Mouse (Mus musculus) forebrain, embryonic 10.5 days (tissue): ENCODE results near the gene Memo1. TPM values are rescaled to one million over a fixed set of nuclear protein-coding genes. Genes with fewer than 3 reads are reported as not detected.
"Not testable (repeated sequence)": the region's sequence is repeated elsewhere in the genome, so short reads cannot be mapped to it uniquely, and the experiment has no call there.

Experiments used
- DNase-seq: peaks from one replicate; pipeline ENCODE4 v3.0.0-alpha.2; 2017; ENCODE audit warnings: low spot score; ENCODE audit errors: extremely low spot score
- H3K27ac ChIP-seq: fragments of 300-500 bp; sonication (generic); 2 replicates; pipeline ENCODE4 v1.5.1; 2016; ENCODE audit warnings: mild to moderate bottlenecking
- H3K27me3 ChIP-seq: fragments of 300-500 bp; sonication (generic); 2 replicates; pipeline ENCODE4 v1.6.1; 2016; ENCODE audit warnings: mild to moderate bottlenecking; ENCODE audit not compliant: poor library complexity, severe bottlenecking
- H3K36me3 ChIP-seq: fragments of 300-500 bp; sonication (generic); replicated peaks from 2 replicates; pipeline ENCODE4 v1.6.1; 2016; ENCODE audit warnings: mild to moderate bottlenecking, moderate library complexity
- H3K4me1 ChIP-seq: fragments of 300-500 bp; sonication (generic); 2 replicates; pipeline ENCODE4 v1.6.1; 2016
- H3K4me3 ChIP-seq: fragments of 300-500 bp; sonication (generic); 2 replicates; pipeline ENCODE4 v1.5.1; 2016; ENCODE audit warnings: mild to moderate bottlenecking, moderate library complexity
- H3K9me3 ChIP-seq: fragments of 300-500 bp; sonication (generic); 2 replicates; pipeline ENCODE4 v1.6.1; 2016; ENCODE audit warnings: mild to moderate bottlenecking, moderate library complexity
- WGBS: fragments of 180-500 bp; shearing (Covaris S2); methylation state at CpG from one replicate; pipeline ENCODE4 v1.1.7; 2016; 5-methylcytosine and 5-hydroxymethylcytosine counted together
- polyA plus RNA-seq: library from polyadenylated mRNA; unstranded; fragments of >200 nt; fragmentation: Nextera tagmentation; extraction: Ambion mirVana; gene quantifications from 2 replicates; pipeline ENCODE4 v1.2.1, GENCODE M21; 2016

Memo1 gene
- 89.7 and 95.9 TPM in 2 replicates for polyA plus RNA-seq

- no peaks in the 10 kb centered on the region for H3K9me3 ChIP-seq
- H3K4me3 ChIP-seq = peak within 1 kb of the TSS; percentile 77
- H3K4me1 ChIP-seq = peaks cover 35% of the 10 kb centered on the region
- peaks cover 27% of the 10 kb centered on the region for H3K36me3 ChIP-seq
- peak within 1 kb of the TSS; percentile 99 for H3K27ac ChIP-seq
- DNase-seq = peak; percentile 80
- under 1% methylated on average over 46 of the region's 110 CpGs for WGBS
- H3K27me3 ChIP-seq = no peaks in the 10 kb centered on the region
These were observed at the start of gene Memo1 for GRCm38 (mm10) chr17:74295026-74295970. TSS of gene Memo1 (minus strand) at chr17:74295521.

- WGBS = 85% methylated on average over 5 of the region's 5 CpGs
- no peak for DNase-seq
- Histone ChIP-seq H3K27me3 (no peaks in the 10 kb centered on the region), H3K4me1 (peaks cover 37% of the 10 kb centered on the region), H3K4me3 (peak overlapping the region; percentile 96; the same call in 1 of the 2 replicates), H3K36me3 (peaks cover 30% of the 10 kb centered on the region), H3K9me3 (no peaks in the 10 kb centered on the region; the same call in 1 of the 2 replicates), H3K27ac (no peak overlapping the region)
These were observed 45.8 kb upstream of the Memo1 start for GRCm38 (mm10) chr17:74341151-74341550.

GRCm38 (mm10) chr17:74338937-74339804 lies 43.9 kb upstream of the Memo1 start, which contains the start of gene Spast:
TSS of gene Spast (plus strand) at chr17:74338987.
- DNase-seq = peak; percentile 69
- Histone ChIP-seq H3K4me3 (peak within 1 kb of the TSS; percentile 96), H3K27ac (peak within 1 kb of the TSS; percentile 97), H3K27me3 (no peaks in the 10 kb centered on the region), H3K9me3 (no peaks in the 10 kb centered on the region; the same call in 1 of the 2 replicates), H3K4me1 (peaks cover 37% of the 10 kb centered on the region), H3K36me3 (peaks cover 19% of the 10 kb centered on the region)
- WGBS = 0% methylated on average over 68 of the region's 90 CpGs

GRCm38 (mm10) chr17:74338225-74338931 lies 43.1 kb upstream of the Memo1 start:
- H3K36me3 ChIP-seq = peaks cover 13% of the 10 kb centered on the region
- peaks cover 37% of the 10 kb centered on the region for H3K4me1 ChIP-seq
- DNase-seq = peak; percentile 96
- no peaks in the 10 kb centered on the region for H3K9me3 ChIP-seq
- H3K27ac ChIP-seq = peak overlapping the region; percentile 97
- H3K27me3 ChIP-seq = no peaks in the 10 kb centered on the region
- under 1% methylated on average over 48 of the region's 50 CpGs for WGBS
- H3K4me3 ChIP-seq = peak overlapping the region; percentile 96

- Histone ChIP-seq H3K36me3 (no peaks in the 10 kb centered on the region), H3K4me1 (no peaks in the 10 kb centered on the region), H3K9me3 (no peaks in the 10 kb centered on the region), H3K27ac (no peak overlapping the region), H3K27me3 (no peaks in the 10 kb centered on the region), H3K4me3 (no peak overlapping the region)
- no peak for DNase-seq
- 85% methylated on average over 9 of the region's 9 CpGs for WGBS
These were observed 35.8 kb upstream of the Memo1 start for GRCm38 (mm10) chr17:74331049-74331676.

- H3K4me3 ChIP-seq, H3K27me3 ChIP-seq, H3K9me3 ChIP-seq, H3K4me1 ChIP-seq, H3K36me3 ChIP-seq, H3K27ac ChIP-seq: not testable (repeated sequence)
- WGBS = 45% methylated on average over 2 of the region's 2 CpGs
- peak; percentile 24 for DNase-seq
These were observed 32.8 kb upstream of the Memo1 start for GRCm38 (mm10) chr17:74328146-74328545.

GRCm38 (mm10) chr17:74327195-74327594 lies 31.9 kb upstream of the Memo1 start:
- DNase-seq, H3K4me1 ChIP-seq, H3K4me3 ChIP-seq, H3K27me3 ChIP-seq, H3K9me3 ChIP-seq, H3K36me3 ChIP-seq, H3K27ac ChIP-seq: not testable (repeated sequence)
- WGBS = 91% methylated on average over 7 of the region's 7 CpGs

- no peak within 1 kb of the TSS for H3K27ac ChIP-seq
- no peaks in the 10 kb centered on the region for H3K4me1 ChIP-seq
- H3K9me3 ChIP-seq = no peaks in the 10 kb centered on the region
- no peaks in the 10 kb centered on the region for H3K36me3 ChIP-seq
- no peak within 1 kb of the TSS for H3K4me3 ChIP-seq
- DNase-seq = no peak
- 84% methylated on average over 2 of the region's 2 CpGs for WGBS
- H3K27me3 ChIP-seq = no peaks in the 10 kb centered on the region
These were observed 28.5 kb upstream of the Memo1 start, which contains the start of gene Dpy30 for GRCm38 (mm10) chr17:74323844-74324243. TSS of gene Dpy30 (minus strand) at chr17:74323944.

- Histone ChIP-seq H3K4me1 (no peaks in the 10 kb centered on the region), H3K27me3 (no peaks in the 10 kb centered on the region), H3K4me3 (no peak overlapping the region), H3K9me3 (no peaks in the 10 kb centered on the region), H3K27ac (no peak overlapping the region), H3K36me3 (no peaks in the 10 kb centered on the region)
- WGBS = 67% methylated on average over 5 of the region's 5 CpGs
- no peak for DNase-seq
These were observed 27.2 kb upstream of the Memo1 start for GRCm38 (mm10) chr17:74322400-74323054.

- Histone ChIP-seq H3K27ac (no peak overlapping the region), H3K4me3 (no peak overlapping the region), H3K9me3 (no peaks in the 10 kb centered on the region), H3K4me1 (peaks cover 21% of the 10 kb centered on the region), H3K27me3 (no peaks in the 10 kb centered on the region), H3K36me3 (peaks cover 8% of the 10 kb centered on the region)
- DNase-seq = no peak
- WGBS = 87% methylated on average over 6 of the region's 6 CpGs
These were observed 23.4 kb upstream of the Memo1 start for GRCm38 (mm10) chr17:74318721-74319120.

GRCm38 (mm10) chr17:74316309-74316863 lies 21.1 kb upstream of the Memo1 start:
- under 1% methylated on average over 48 of the region's 48 CpGs for WGBS
- Histone ChIP-seq H3K36me3 (peaks cover 30% of the 10 kb centered on the region), H3K4me3 (peak overlapping the region; percentile 87), H3K27ac (peak overlapping the region; percentile 96), H3K9me3 (no peaks in the 10 kb centered on the region), H3K27me3 (no peaks in the 10 kb centered on the region), H3K4me1 (peaks cover 21% of the 10 kb centered on the region)
- peak; percentile 87 for DNase-seq
